Mouse (Mus musculus): ENCODE measurements at regions not wholly inside any gene's neighbourhood (a gene's known extent, or its start where the extent isn't known, plus 50 kb on each side); places are given as distances from the start of the nearest gene placed in this dataset.
"Not testable (repeated sequence)": the region's sequence is repeated elsewhere in the genome, so short reads cannot be mapped to it uniquely, and the experiment has no call there.

DNA sequence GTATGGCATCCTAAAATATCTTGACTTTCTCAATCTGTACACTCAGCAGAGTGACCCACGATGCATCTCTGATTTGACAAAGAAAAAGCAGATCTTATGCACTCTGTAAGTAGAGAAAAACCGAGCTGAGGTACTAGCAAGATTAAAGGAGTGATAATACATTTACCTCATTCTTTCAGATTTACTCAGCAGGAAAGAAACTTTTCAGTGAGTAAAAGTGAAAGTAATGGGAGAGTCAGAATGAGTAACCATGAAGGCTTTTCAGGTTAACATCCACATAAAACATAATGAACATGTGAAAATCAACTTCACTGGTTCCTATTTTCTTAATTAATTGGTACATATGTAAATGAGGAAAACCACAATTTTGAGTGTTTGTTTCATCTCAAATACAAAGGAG lies 162.1 kb downstream of the Dio2 start:
- TF ChIP-seq CTCF (IDR thresholded peaks at IDR 0.05; ENCODE audit: low read depth), result no peak
- 58% methylated on average over 2 of the region's 2 CpGs for WGBS
- Histone ChIP-seq H3K27ac (ENCODE audit: low read depth) (no peak overlapping the region), H3K4me3 (ENCODE audit: low read depth, low read length) (no peak overlapping the region), H3K36me3 (ENCODE audit: insufficient read depth) (no peaks in the 10 kb centered on the region), H3K4me2 (no peak overlapping the region), H3K4me1 (ENCODE audit: insufficient read depth) (no peaks in the 10 kb centered on the region), H3K9ac (no peak overlapping the region), H3K27me3 (ENCODE audit: insufficient read depth, low read length) (no peaks in the 10 kb centered on the region), H3K9me3 (ENCODE audit: low read depth, low read length) (no peaks in the 10 kb centered on the region)
- no peak for ATAC-seq (ENCODE audit: insufficient read depth)
- no peak for DNase-seq

DNA sequence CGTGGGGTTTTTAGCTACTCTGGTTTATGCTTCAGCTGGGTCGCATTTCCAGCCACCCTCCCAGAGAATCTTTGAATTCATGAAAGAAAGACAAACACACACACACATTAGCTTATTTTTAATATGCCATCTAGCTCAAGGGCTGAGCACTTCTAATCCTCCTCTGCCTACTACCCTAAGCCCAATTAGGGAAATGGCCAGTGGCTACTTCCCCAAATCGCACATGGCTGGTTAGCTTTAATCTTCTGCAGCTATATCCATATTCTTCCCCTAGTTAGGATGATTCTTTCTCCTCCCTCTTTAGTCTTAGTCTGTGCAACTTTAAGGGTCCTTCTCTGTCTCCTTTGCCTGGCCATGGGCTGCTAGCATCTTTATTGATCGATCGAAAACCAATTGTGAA lies 166.3 kb downstream of the Dio2 start:
- no peaks in the 10 kb centered on the region for H3K36me3 ChIP-seq (ENCODE audit: insufficient read depth)
- H3K4me1 ChIP-seq (ENCODE audit: insufficient read depth), result no peaks in the 10 kb centered on the region
- H3K9me3 ChIP-seq (ENCODE audit: low read depth, low read length), result no peaks in the 10 kb centered on the region
- no peaks in the 10 kb centered on the region for H3K27me3 ChIP-seq (ENCODE audit: insufficient read depth, low read length)
- no peak for TF ChIP-seq CTCF (IDR thresholded peaks at IDR 0.05; ENCODE audit: low read depth)
- DNase-seq (no peak), ATAC-seq (ENCODE audit: insufficient read depth) (no peak)
- WGBS, result 87% methylated on average over 5 of the region's 5 CpGs
- no peak overlapping the region for H3K4me3 ChIP-seq (ENCODE audit: low read depth, low read length)
- no peak overlapping the region for H3K9ac ChIP-seq
- H3K27ac ChIP-seq (ENCODE audit: low read depth), result no peak overlapping the region
- H3K4me2 ChIP-seq, result no peak overlapping the region

DNA sequence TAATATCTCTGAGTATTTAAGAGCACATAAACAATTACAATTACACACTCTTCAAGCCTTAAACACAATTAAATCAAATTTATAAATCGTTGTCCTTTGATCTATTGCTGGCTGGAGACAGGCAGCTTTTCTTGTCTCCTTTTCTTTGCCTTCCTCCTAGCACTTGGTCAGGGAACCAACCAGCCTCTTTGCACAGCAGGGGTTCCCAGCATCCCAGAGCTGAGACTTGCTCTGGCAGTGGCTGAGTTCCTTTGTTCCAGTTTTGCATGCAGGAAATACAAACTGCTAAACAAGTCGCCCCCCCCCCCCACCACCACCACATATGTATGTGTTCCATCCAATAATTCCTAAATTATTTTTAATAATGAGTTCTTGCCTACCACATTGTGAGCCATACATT lies 166.7 kb downstream of the Dio2 start:
- ATAC-seq (ENCODE audit: insufficient read depth), result no peak
- Histone ChIP-seq H3K27me3 (ENCODE audit: insufficient read depth, low read length) (no peaks in the 10 kb centered on the region), H3K36me3 (ENCODE audit: insufficient read depth) (no peaks in the 10 kb centered on the region), H3K4me2 (no peak overlapping the region), H3K4me3 (ENCODE audit: low read depth, low read length) (no peak overlapping the region), H3K9me3 (ENCODE audit: low read depth, low read length) (no peaks in the 10 kb centered on the region), H3K9ac (no peak overlapping the region), H3K27ac (ENCODE audit: low read depth) (no peak overlapping the region), H3K4me1 (ENCODE audit: insufficient read depth) (no peaks in the 10 kb centered on the region)
- no peak for DNase-seq
- 30% methylated on average over 2 of the region's 2 CpGs for WGBS
- no peak for TF ChIP-seq CTCF (IDR thresholded peaks at IDR 0.05; ENCODE audit: low read depth)

DNA sequence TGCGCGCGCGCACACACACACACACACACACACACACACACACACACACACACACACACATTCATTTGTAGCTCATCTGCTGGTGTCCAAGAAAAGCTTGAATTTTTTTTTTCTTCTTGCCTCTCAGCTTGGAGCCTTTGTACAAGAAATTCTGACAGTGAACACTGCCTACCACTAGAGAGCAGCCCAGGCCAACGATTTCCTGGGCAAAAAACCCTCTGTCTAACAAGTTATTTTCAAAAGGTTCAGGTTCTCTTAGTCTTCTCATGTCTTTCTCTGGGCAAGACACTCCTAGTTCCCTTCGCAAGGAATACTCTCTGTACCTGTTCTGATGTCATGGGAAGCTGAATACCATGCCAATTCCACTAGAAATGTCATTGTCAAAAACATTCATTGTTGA lies 171.9 kb downstream of the Dio2 start:
- no peaks in the 10 kb centered on the region for H3K36me3 ChIP-seq (ENCODE audit: insufficient read depth)
- no peak for ATAC-seq (ENCODE audit: insufficient read depth)
- H3K4me3 ChIP-seq (ENCODE audit: low read depth, low read length), result no peak overlapping the region
- H3K4me2 ChIP-seq, result no peak overlapping the region
- no peak overlapping the region for H3K27ac ChIP-seq (ENCODE audit: low read depth)
- WGBS, result 84% methylated on average over 6 of the region's 6 CpGs
- TF ChIP-seq CTCF (IDR thresholded peaks at IDR 0.05; ENCODE audit: low read depth), result peak; percentile 68
- peak; percentile 82 for DNase-seq
- H3K9ac ChIP-seq, result no peak overlapping the region
- H3K9me3 ChIP-seq (ENCODE audit: low read depth, low read length), result no peaks in the 10 kb centered on the region
- no peaks in the 10 kb centered on the region for H3K27me3 ChIP-seq (ENCODE audit: insufficient read depth, low read length)
- H3K4me1 ChIP-seq (ENCODE audit: insufficient read depth), result no peaks in the 10 kb centered on the region

DNA sequence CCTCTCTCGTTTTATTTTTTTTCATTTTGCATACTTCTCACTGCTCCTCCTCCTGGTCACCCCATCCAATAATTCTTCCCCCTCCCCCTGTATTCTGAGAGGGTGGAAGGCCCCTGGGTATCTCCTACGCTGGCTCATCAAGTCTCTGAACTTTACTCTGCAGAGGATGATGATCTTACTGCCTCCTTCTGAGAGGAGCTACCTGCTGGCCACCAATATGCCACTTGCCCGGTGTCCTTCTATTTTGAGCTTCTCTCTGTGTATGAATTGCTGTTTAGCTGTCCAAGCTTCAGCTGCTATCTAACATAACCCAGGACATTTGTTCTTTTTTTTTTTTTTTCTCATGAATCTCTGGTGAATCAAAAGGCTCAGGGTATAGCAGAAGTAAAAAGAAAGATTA lies 173.2 kb downstream of the Dio2 start:
- no peak overlapping the region for H3K4me3 ChIP-seq (ENCODE audit: low read depth, low read length)
- no peak overlapping the region for H3K9ac ChIP-seq
- no peak for TF ChIP-seq CTCF (IDR thresholded peaks at IDR 0.05; ENCODE audit: low read depth)
- no peak overlapping the region for H3K27ac ChIP-seq (ENCODE audit: low read depth)
- DNase-seq, result no peak
- ATAC-seq (ENCODE audit: insufficient read depth), result no peak
- H3K9me3 ChIP-seq (ENCODE audit: low read depth, low read length), result no peaks in the 10 kb centered on the region
- H3K4me1 ChIP-seq (ENCODE audit: insufficient read depth), result no peaks in the 10 kb centered on the region
- H3K27me3 ChIP-seq (ENCODE audit: insufficient read depth, low read length), result no peaks in the 10 kb centered on the region
- no peaks in the 10 kb centered on the region for H3K36me3 ChIP-seq (ENCODE audit: insufficient read depth)
- H3K4me2 ChIP-seq, result no peak overlapping the region
- 73% methylated on average over 3 of the region's 3 CpGs for WGBS

DNA sequence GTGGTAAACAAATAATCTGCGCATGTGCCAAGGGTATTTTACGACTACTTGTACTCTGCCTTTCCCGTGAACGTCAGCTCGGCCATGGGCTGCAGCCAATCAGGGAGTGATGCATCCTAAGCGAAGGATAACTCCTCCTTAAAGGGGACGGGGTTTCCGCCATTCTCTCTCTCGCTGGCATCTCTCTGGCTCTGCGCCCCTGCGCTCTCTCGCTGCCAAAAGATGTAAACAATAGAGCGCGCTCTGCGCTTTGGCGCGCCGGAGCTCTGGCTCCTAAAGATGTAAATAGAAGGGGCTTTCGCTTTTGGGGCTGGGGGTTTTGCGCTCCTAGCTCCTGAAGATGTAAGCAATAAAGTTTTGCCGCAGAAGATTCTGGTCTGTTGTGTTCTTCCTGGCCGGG lies 173.6 kb downstream of the Dio2 start:
- not testable (repeated sequence) for H3K4me3 ChIP-seq (ENCODE audit: low read depth, low read length); H3K9ac ChIP-seq; H3K4me2 ChIP-seq; DNase-seq; H3K9me3 ChIP-seq (ENCODE audit: low read depth, low read length); ATAC-seq (ENCODE audit: insufficient read depth); H3K27ac ChIP-seq (ENCODE audit: low read depth); H3K4me1 ChIP-seq (ENCODE audit: insufficient read depth); H3K36me3 ChIP-seq (ENCODE audit: insufficient read depth); H3K27me3 ChIP-seq (ENCODE audit: insufficient read depth, low read length)
- WGBS, result 87% methylated on average over 17 of the region's 22 CpGs

DNA sequence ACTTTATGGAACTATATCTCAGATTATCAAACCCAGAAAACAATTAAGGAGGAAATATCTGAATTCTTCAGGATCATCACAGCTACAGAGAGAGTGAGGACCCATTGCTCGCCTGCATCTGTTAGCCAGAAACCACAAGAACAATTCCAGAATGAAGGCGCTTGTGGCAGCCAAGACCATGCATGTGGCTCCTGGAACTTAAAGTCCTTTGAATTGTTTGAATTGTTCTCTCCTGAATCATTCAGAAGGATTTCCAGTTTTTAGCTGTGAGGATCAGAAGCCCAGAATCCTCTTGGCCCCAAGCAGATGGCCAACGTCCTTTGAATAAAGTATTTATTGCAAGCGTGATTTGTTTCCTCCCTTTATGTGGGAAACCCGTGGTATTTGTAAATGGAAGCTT lies 195.9 kb downstream of the Dio2 start:
- no peak for TF ChIP-seq CTCF (IDR thresholded peaks at IDR 0.05; ENCODE audit: low read depth)
- no peak overlapping the region for H3K4me3 ChIP-seq (ENCODE audit: low read depth, low read length)
- 75% methylated on average over 5 of the region's 5 CpGs for WGBS

More for the DNA sequence above, 195.9 kb downstream of the Dio2 start:
- DNase-seq (no peak), ATAC-seq (ENCODE audit: insufficient read depth) (no peak)
- H3K4me1 ChIP-seq (ENCODE audit: insufficient read depth), result no peaks in the 10 kb centered on the region
- H3K4me2 ChIP-seq, result no peak overlapping the region
- no peaks in the 10 kb centered on the region for H3K9me3 ChIP-seq (ENCODE audit: low read depth, low read length)
- no peaks in the 10 kb centered on the region for H3K36me3 ChIP-seq (ENCODE audit: insufficient read depth)
- H3K9ac ChIP-seq, result no peak overlapping the region
- no peak overlapping the region for H3K27ac ChIP-seq (ENCODE audit: low read depth)
- H3K27me3 ChIP-seq (ENCODE audit: insufficient read depth, low read length), result no peaks in the 10 kb centered on the region

Data from lung, embryonic 14.5 days (tissue).